Mouse (Mus musculus): ENCODE data around the gene Gmpr.
"Not testable (repeated sequence)": the region's sequence is repeated elsewhere in the genome, so short reads cannot be mapped to it uniquely, and the experiment has no call there.

Gmpr gene

DNA sequence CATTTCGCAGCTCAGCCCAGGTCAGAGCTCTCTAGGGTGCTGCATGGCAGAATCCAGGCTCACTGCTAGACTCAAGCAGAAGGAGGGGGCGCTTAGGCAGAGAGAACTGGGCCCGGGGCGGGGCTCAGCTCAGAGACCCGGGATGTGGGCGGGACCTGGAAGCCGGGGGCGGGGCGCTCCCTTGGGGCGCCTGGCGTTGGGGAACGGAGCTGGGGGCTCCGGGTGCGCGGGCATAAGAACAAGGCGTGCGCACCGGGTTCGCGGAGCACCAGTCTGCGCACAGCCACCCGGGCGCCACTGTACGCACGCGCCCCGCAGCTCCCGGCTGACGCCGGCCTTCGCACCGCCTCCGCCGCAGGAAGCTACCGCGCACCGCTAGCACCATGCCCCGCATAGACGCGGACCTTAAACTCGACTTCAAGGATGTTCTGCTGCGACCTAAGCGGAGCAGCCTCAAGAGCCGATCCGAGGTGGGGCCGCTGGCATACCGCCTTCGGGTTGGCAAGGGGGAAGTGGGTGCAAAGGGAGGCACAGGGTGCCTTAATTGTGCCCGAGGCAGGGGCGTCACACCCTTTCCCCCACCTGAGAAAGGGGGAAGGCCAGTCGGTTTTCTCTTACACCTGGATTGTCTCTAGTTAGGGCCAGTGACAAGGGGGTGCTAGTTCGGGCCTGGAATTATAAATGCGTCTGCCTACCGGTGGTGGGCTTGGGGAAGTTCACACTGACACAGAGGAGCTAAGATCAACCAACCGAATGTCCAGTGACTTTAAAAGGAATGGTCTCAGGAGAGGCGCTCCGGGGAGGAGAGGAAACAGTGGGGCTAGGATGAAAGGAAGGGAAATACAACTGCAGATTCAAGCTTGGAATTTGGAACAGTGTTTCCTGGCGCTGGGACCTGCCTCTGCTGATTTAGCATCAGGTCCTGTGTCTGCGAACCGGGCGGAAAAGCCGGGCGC, at the start of gene Gmpr:
Gene Gmpr (plus strand): TSS at position 171 of the 956 bp plus-strand sequence.
- peak; percentile 74 to 82 for DNase-seq (ENCODE audit: low spot score in 2 of 2)

- no peak for DNase-seq (ENCODE audit: low spot score in 2 of 2)
These were observed 49.8 kb upstream of the Gmpr start for GRCm38 (mm10) chr13:45457459-45457858.

DNA sequence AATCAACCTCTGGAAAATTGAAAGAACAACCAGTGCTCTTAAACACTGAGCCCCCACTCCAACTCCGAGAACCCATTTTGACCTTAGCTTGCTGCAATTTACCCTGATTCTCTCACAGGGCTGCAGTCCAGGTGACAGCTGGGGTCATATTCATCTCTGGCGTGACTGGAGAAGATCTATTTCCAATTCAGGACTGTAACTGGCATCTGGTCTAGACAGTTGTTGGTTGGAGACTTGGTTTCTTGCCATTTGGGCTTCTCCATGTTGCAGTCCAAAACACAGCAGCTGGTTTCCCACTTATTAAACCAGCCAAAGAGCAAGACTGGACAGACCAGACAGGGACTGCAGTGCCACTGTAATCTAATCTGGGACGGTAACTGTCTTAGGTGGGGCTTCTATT, 47.1 kb upstream of the Gmpr start:
- no peak for DNase-seq (ENCODE audit: low spot score in 2 of 2)

- DNase-seq (ENCODE audit: low spot score in 2 of 2), result no peak
These were observed 45.8 kb upstream of the Gmpr start for GRCm38 (mm10) chr13:45461370-45461958.

DNA sequence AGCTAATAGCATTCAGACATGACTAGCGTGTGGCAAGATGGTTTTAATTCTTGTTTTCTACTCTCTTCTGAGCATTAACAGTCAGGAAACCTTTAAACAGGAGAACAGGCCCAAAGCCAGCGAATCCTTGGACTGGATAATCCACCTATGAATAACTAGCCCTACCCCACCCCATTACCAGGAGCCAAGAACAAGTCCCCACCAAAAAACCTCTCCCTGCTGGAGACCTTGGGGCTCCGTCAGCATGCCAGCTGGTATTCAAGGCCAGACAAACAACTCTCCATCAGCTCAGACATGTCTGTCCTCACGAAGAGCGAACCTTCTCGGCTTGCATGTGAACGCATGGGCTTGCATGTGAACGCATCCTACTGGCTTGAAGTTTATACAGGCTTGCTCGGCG, 41.6 kb upstream of the Gmpr start:
- no peak for DNase-seq (ENCODE audit: low spot score in 2 of 2)

- no peak for DNase-seq (ENCODE audit: low spot score in 2 of 2)
These were observed 41.2 kb upstream of the Gmpr start for GRCm38 (mm10) chr13:45466031-45466519.

DNA sequence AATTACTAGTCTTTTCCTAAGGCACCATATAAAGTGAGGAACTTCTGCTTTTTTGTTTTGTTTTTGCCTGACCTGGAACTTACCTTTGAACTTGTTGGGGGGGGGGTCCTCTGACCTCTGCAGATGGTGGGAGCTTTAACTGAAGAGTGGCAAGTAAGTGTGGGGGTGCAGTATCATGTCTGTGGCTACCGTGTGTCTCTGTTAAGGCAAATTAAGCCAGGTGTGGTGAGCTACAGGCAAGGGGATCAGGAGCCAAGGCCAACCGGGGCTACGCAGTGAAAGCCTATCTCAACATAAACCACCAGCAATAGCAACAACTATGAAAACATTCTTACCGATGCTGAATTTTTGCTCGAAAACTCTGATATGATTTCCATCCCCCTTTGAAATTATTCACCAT, 38.5 kb upstream of the Gmpr start:
- DNase-seq (ENCODE audit: low spot score in 2 of 2), result no peak

DNA sequence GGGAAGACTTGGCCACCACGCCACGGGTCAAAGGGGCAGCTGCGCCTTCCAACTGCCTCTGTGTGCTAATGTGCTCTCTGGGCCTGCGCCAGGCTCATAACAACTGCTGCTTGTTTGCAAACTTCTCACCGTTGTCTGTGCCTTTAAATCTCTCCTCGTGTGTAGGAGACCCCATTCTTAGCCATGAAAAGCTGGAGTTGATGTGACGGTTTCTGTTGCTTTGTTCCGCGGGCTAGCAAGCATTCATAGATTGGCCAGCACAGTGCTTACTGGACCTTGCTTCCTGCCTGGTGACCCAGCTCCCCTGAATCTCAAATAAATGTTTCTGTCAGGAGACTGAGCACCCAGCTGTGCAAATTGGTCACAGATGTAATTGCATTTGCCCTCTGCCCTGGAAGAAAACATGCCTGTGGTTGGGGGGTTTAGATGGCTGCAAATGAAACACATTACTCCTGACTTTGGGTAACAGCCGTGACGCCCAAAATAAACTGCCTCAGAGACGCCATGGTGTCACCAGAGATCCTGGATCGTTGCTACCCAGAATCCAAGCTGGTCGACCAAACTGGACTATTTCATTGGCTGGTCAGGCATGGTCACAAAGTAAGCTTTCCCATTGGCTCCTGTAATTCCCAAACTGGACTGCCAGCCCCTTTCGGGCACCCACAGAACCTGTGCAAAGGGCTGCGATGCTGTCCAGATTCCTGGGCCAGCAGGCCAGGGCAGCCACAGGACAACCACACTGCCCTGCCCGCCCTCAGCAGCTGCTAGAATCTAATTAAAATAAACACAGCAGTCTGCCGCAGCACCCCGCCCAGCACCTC, 37.6 kb upstream of the Gmpr start:
- peak in 1 of 2 experiments; percentile 47 for DNase-seq (ENCODE audit: low spot score in 2 of 2)

GRCm38 (mm10) chr13:45473311-45473710, 33.9 kb upstream of the Gmpr start:
- no peak for DNase-seq (ENCODE audit: low spot score in 2 of 2)

DNA sequence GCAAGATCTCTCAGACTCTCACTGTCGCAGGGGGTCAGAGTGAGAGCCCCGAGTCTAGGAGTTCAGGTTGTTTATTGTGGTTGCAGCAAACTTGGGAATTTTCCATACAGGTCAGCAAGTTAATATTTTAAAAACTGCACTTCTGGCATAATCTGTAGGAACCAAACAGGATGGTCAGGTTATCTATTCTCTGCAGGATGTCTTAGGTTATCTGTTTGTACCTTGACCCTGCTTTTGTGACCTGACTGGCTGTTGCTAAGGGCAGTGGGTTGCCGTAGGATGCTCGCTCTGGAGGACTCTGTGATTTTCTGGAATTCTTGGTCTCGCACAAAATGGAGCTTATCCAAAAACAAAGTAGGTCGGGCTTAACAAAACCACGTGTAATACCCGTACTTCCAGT, 31.9 kb upstream of the Gmpr start:
- DNase-seq (ENCODE audit: low spot score in 2 of 2), result no peak

- peak; percentile 58 to 73 for DNase-seq (ENCODE audit: low spot score in 2 of 2)
These were observed 30.1 kb upstream of the Gmpr start for GRCm38 (mm10) chr13:45477183-45477582.

DNA sequence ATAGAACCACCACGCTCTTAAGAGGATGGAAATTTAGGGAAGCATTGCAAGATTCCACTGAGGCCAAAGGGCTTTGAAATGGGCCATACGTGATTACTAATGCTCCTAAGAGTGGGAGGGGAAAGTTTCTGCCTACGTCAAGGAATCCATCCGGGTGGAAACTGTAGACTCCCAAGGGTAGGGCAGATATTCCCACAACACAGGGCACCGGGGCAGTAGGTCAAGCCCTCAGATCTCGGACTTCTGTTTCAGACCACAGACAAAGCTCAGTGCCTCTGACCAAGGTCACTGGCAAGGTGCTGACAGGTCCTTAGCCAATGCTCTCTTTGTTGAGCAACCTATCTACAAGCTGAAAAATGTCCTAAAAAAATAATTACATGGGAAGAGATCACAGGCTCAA, 27.3 kb upstream of the Gmpr start:
- DNase-seq (ENCODE audit: low spot score in 2 of 2), result no peak

GRCm38 (mm10) chr13:45483215-45483614, 24.0 kb upstream of the Gmpr start:
- DNase-seq (ENCODE audit: low spot score in 2 of 2), result no peak

GRCm38 (mm10) chr13:45483949-45484348, 23.3 kb upstream of the Gmpr start:
- DNase-seq (ENCODE audit: low spot score in 2 of 2), result not testable (repeated sequence)

DNA sequence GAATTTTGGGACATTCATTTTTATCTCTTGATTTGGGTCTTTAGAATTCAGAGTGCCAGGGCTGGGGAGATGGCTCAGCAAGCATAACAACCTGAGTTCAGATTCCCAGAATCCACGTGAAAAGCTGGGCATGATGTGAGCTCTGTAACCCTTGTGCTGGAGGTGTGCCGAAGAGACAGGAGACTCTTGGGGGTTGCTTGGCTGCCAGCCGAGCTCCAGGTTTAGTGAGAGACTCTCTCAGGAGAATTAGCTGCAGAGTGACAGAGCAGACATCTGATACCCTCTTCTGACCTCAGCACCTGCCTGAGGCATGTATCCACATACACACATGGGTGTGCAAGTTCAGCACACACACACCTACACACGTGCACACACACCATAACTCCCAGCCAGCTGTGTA, 21.6 kb upstream of the Gmpr start:
- no peak for DNase-seq (ENCODE audit: low spot score in 2 of 2)

DNA sequence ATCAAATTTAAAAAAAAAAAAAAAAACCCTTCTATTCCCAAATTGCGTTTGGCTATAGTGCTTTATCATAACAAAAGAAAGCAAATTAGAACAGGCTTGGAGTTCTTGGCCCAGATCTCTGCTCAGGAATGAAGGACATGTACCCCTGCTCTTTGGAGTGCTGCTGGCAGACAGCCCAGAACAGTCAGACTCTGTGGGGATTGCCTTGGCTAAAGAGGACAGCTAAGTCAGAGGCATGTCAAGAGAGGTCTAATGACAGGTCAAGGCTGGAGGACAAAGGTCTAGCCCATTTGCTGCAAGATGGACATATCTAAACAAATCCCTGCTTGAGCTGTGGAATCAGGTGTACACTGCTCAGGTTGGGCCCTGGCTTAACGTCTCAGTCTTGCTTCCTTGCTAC, 20.6 kb upstream of the Gmpr start:
- peak in 1 of 2 experiments; percentile 31 for DNase-seq (ENCODE audit: low spot score in 2 of 2)

- DNase-seq (ENCODE audit: low spot score in 2 of 2), result peak in 1 of 2 experiments; percentile 50
These were observed 15.1 kb upstream of the Gmpr start for GRCm38 (mm10) chr13:45491991-45492732.

- no peak for DNase-seq (ENCODE audit: low spot score in 2 of 2)
These were observed 13.4 kb upstream of the Gmpr start for GRCm38 (mm10) chr13:45493846-45494245.

DNA sequence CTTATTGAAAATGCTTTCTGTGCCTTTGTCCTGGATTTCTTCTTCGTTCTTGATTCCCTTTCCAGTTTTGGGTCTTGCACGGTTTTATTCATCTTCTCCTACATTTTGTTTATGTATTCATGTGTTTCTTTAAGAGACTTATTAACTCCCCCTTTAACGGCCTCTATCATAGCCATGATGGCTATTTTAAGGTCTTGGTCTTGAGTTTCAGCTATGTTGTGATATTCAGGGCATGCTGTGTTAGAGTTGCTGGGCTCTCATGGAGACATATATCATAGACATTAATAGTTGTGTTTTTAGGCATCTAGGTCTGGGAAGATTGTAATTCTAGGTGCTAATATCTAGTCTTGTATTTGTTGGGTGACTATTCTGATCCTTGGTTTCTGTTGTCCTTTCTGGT, 8.6 kb upstream of the Gmpr start:
- no peak for DNase-seq (ENCODE audit: low spot score in 2 of 2)

DNA sequence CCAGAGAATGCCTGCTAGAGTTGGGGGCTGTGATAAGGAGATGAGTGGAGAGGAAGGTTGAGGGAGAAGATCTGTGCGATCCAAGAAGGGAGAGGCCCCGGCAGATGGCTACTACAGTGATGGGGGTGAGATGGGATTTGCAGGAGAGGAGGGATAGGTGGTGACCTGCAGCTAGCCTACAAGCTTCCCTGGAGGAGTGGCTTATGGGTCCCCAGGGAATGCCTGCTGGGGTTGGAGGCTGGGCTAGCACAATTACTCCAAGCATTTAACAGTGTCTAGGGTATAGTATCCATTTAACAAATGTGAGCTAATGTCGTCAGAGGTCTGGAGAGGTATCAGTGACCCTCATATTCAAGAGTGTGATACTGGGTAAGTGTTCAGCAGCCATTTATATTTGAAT, 7.9 kb upstream of the Gmpr start:
- no peak for DNase-seq (ENCODE audit: low spot score in 2 of 2)

DNA sequence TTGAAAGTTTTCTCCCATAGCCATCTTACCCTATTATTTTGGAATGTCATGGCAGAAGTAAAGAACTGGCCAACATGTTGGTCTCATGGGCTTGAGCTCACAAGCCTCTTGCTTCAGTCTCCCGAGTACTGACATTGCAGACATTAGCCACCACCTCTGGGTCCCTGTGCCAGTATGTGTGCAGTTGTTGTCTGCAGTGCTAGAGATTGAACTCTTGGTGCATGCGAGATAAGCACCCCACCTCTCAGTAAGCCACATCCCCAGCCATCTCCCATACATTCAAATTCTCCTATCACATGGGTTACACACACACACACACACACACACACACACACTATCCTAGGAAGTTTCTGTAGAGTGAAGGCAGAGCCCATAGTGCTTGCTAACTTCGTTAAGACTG, 7.3 kb upstream of the Gmpr start:
- DNase-seq (ENCODE audit: low spot score in 2 of 2), result no peak

Data from spleen, postnatal 10 days (tissue).